Mouse (Mus musculus) right cerebral cortex, adult 18-20 months (tissue): Measurements from ENCODE around the gene Sstr5.

Experiments
- DNase-seq: peaks from one replicate; pipeline ENCODE4 v3.0.0; 2022; ENCODE audit warnings: mixed read lengths

Gene Sstr5

GRCm38 (mm10) chr17:25472044-25472443 is 25.0 kb downstream of the Sstr5 start:
- no peak for DNase-seq

GRCm38 (mm10) chr17:25471418-25471817 is 25.7 kb downstream of the Sstr5 start:
- DNase-seq = peak; percentile 46

GRCm38 (mm10) chr17:25469798-25470197 is 27.3 kb downstream of the Sstr5 start:
- peak; percentile 56 for DNase-seq

GRCm38 (mm10) chr17:25468301-25468700 is 28.8 kb downstream of the Sstr5 start:
- no peak for DNase-seq

GRCm38 (mm10) chr17:25467781-25468180 is 29.3 kb downstream of the Sstr5 start:
- DNase-seq = no peak

- DNase-seq = no peak
These were observed 30.8 kb downstream of the Sstr5 start for GRCm38 (mm10) chr17:25466257-25466656.

- no peak for DNase-seq
These were observed 33.0 kb downstream of the Sstr5 start for GRCm38 (mm10) chr17:25464091-25464490.

GRCm38 (mm10) chr17:25463326-25463945 is 33.7 kb downstream of the Sstr5 start:
- no peak for DNase-seq

GRCm38 (mm10) chr17:25462236-25462875 is 34.7 kb downstream of the Sstr5 start:
- DNase-seq = no peak

- DNase-seq = peak; percentile 78
These were observed 40.5 kb downstream of the Sstr5 start for GRCm38 (mm10) chr17:25456540-25456939.

GRCm38 (mm10) chr17:25454272-25454671 is 42.8 kb downstream of the Sstr5 start, which contains the start of gene Tekt4:
Gene Tekt4, plus strand, starts transcription at chr17:25454615.
- DNase-seq = no peak

- no peak for DNase-seq
These were observed 44.7 kb downstream of the Sstr5 start for GRCm38 (mm10) chr17:25452246-25452965.

GRCm38 (mm10) chr17:25450329-25450728 is 46.8 kb downstream of the Sstr5 start:
- no peak for DNase-seq

- no peak for DNase-seq
These were observed 49.2 kb downstream of the Sstr5 start for GRCm38 (mm10) chr17:25447865-25448264.

GRCm38 (mm10) chr17:25445841-25446240 is 51.2 kb downstream of the Sstr5 start:
- no peak for DNase-seq

- no peak for DNase-seq
These were observed 52.0 kb downstream of the Sstr5 start for GRCm38 (mm10) chr17:25445074-25445473.

GRCm38 (mm10) chr17:25442889-25443288 is 54.2 kb downstream of the Sstr5 start:
- DNase-seq = no peak

GRCm38 (mm10) chr17:25441417-25441816 is 55.7 kb downstream of the Sstr5 start:
- no peak for DNase-seq
